Mouse (Mus musculus) urinary bladder, adult 2 months (tissue): ENCODE results near the gene Rec114. TPM values are rescaled to one million over a fixed set of nuclear protein-coding genes. Genes with fewer than 3 reads are reported as not detected.

Experiments
- polyA plus RNA-seq: library from polyadenylated mRNA; depleted of rRNA; stranded (reverse); fragments of >200 nt; gene quantifications from 2 replicates; pipeline ENCODE4 v1.2.3, GENCODE M21; 2012; rRNA removed

The Rec114 gene
- polyA plus RNA-seq, 1 experiment = 0.30 TPM

Other genes starting within 250 kb of the Rec114 start
- 9.3 and 11.2 TPM in 2 replicates for gene Cd276, start 188.5 kb downstream of the Rec114 start, polyA plus RNA-seq
- gene Nptn, start 161.7 kb downstream of the Rec114 start, polyA plus RNA-seq = 708 and 807 TPM in 2 replicates
- 0.06 and 0.10 TPM in 2 replicates for gene Hcn4, start 79.4 kb upstream of the Rec114 start, polyA plus RNA-seq